ENCODE assay signal across 14 mouse cellular contexts in genomic region chr10:99168404-99168803, GRCm38 (mm10). TPM values are rescaled to one million over a fixed set of nuclear protein-coding genes. Genes with fewer than 3 reads are reported as not detected.
A peak's percentile ranks its signal among the peaks of the same experiment; 100 is the strongest.
DNase-seq lines count a peak whose midpoint lies in the region; ATAC-seq and TF ChIP-seq lines count a peak whose summit lies in the region.
"Had no signal": no experiment of that assay in that cellular context is flagged by ENCODE, and none has a peak within 500 bp of the region (broad histone marks: within the 10 kb centered on the region; RNA-seq: fewer than 3 reads in every experiment).

No protein-coding gene starts in this region.

- H3K9ac ChIP-seq in heart, adult 2 months (ENCODE audit: low read depth, low read length), result no peak overlapping the region
- H3K9ac ChIP-seq in heart, embryonic 11.5 days (ENCODE audit: low read depth, low read length), result no peak overlapping the region
- H3K9ac ChIP-seq in MEL (ENCODE audit: control insufficient read depth, low read depth, low read length, poor library complexity, severe bottlenecking), result no peak overlapping the region
- H3K9ac ChIP-seq: hindbrain, embryonic 14.5 days; limb, embryonic 12.5 days had no signal

- peak; percentile 30; the same call in 1 of the 2 replicates for TF ChIP-seq CTCF in heart, adult 2 months (IDR thresholded peaks at IDR 0.05)
- TF ChIP-seq CTCF in layer of hippocampus, adult 2 months (conservative IDR thresholded peaks at IDR 0.05), result peak; percentile 24
- TF ChIP-seq CTCF in MEL (IDR thresholded peaks at IDR 0.05 in 2 of 3, conservative IDR thresholded peaks at IDR 0.05 in 1 of 3; ENCODE audit: control insufficient read depth in 1 of 3, insufficient read depth in 1 of 3, low read depth in 2 of 3, low read length in 3 of 3, poor library complexity in 1 of 3, severe bottlenecking in 1 of 3), result peak in 2 of 3 experiments; percentile 22 to 24; a peak in 3 of 6 replicates

- H3K9me3 ChIP-seq in heart, embryonic 11.5 days (replicated peaks; ENCODE audit: control insufficient read depth, low read length), result no peaks in the 10 kb centered on the region
- H3K9me3 ChIP-seq in MEL (replicated peaks; ENCODE audit: insufficient read depth, low read length), result no peaks in the 10 kb centered on the region
- H3K9me3 ChIP-seq: limb, embryonic 12.5 days had no signal

- peaks cover 24% of the 10 kb centered on the region for H3K4me1 ChIP-seq in heart, adult 2 months (ENCODE audit: control insufficient read depth, insufficient read depth, low read length)
- peaks cover 14% of the 10 kb centered on the region for H3K4me1 ChIP-seq in heart, embryonic 11.5 days (ENCODE audit: control insufficient read depth, insufficient read depth, low read length)
- peaks cover 0 to 5% of the 10 kb centered on the region in 2 experiments; a peak in 1 of 4 replicates for H3K4me1 ChIP-seq in MEL (ENCODE audit: control insufficient read depth in 1 of 2, insufficient read depth in 2 of 2, low read length in 2 of 2)

- no peak overlapping the region for H3K4me2 ChIP-seq in heart, embryonic 11.5 days
- H3K4me2 ChIP-seq: hindbrain, embryonic 14.5 days; limb, embryonic 12.5 days had no signal

- no peaks in the 10 kb centered on the region for H3K27me3 ChIP-seq in heart, adult 2 months (ENCODE audit: control insufficient read depth, insufficient read depth, low read length)
- no peaks in the 10 kb centered on the region for H3K27me3 ChIP-seq in heart, embryonic 11.5 days (ENCODE audit: control insufficient read depth, insufficient read depth, low read length)
- no peaks in the 10 kb centered on the region; a peak in 1 of 4 replicates for H3K27me3 ChIP-seq in MEL (ENCODE audit: control insufficient read depth in 1 of 2, insufficient read depth in 2 of 2, low read length in 2 of 2)
- H3K27me3 ChIP-seq: CH12.LX; limb, embryonic 12.5 days had no signal

- no peak for ATAC-seq in heart, embryonic 11.5 days (replicated peaks; ENCODE audit: insufficient number of reproducible peaks, low FRiP score, low TSS enrichment)

- TF ChIP-seq EP300 in heart, adult 2 months (IDR thresholded peaks at IDR 0.05; ENCODE audit: insufficient read depth, low read depth, low read length), result no peak
- TF ChIP-seq EP300 in MEL (IDR thresholded peaks at IDR 0.05; ENCODE audit: low read depth in 1 of 2, low read length in 2 of 2), result no peak

- peak; percentile 19 to 33 for DNase-seq in heart, adult 2 months
- no peak for DNase-seq in layer of hippocampus, adult 2 months (ENCODE audit: low spot score in 2 of 2)
- DNase-seq in layer of hippocampus, adult 11-12 months (ENCODE audit: low spot score), result no peak
- no peak for DNase-seq in MEL (ENCODE audit: low read depth, low spot score)
- peak; percentile 51 to 73 for DNase-seq in kidney, postnatal 4 days
- no peak for DNase-seq in adrenal gland, adult 2 months
- no peak for DNase-seq in urinary bladder, adult 18-20 months (ENCODE audit: low spot score in 2 of 2)
- DNase-seq: gastrocnemius, postnatal 36 days; layer of hippocampus, adult 9-11 months had no signal

- no peak for TF ChIP-seq RAD21 in MEL (IDR thresholded peaks at IDR 0.05; ENCODE audit: low read depth, low read length)

- H3K4me3 ChIP-seq in heart, adult 2 months, result no peak overlapping the region
- no peak overlapping the region for H3K4me3 ChIP-seq in heart, embryonic 11.5 days (ENCODE audit: low read depth, low read length)
- H3K4me3 ChIP-seq in layer of hippocampus, adult 2 months, result no peak overlapping the region
- H3K4me3 ChIP-seq in MEL (ENCODE audit: control insufficient read depth in 1 of 2, insufficient read depth in 1 of 2, low read depth in 2 of 2, low read length in 2 of 2), result no peak overlapping the region
- H3K4me3 ChIP-seq: limb, embryonic 12.5 days had no signal

- H3K79me2 ChIP-seq in heart, adult 2 months (replicated peaks; ENCODE audit: control insufficient read depth, insufficient read depth, low read length), result no peaks in the 10 kb centered on the region
- no peaks in the 10 kb centered on the region for H3K79me2 ChIP-seq in MEL (ENCODE audit: control insufficient read depth, insufficient read depth, low read length, poor library complexity)

- TF ChIP-seq POLR2A in heart, adult 2 months (IDR thresholded peaks at IDR 0.05; ENCODE audit: insufficient read depth, low read depth, low read length), result no peak
- TF ChIP-seq POLR2A in MEL (IDR thresholded peaks at IDR 0.05; ENCODE audit: control insufficient read depth in 1 of 2, insufficient read depth in 1 of 2, low read depth in 1 of 2, low read length in 2 of 2, poor library complexity in 1 of 2), result no peak

- 51% methylated on average over 6 of the region's 6 CpGs for WGBS in heart, adult 2 months
- WGBS in heart, embryonic 11.5 days (ENCODE audit: insufficient replicate concordance), result 69% methylated on average over 6 of the region's 6 CpGs

- H3K27ac ChIP-seq in heart, adult 2 months, result no peak overlapping the region
- H3K27ac ChIP-seq in heart, embryonic 11.5 days (ENCODE audit: low read depth, low read length), result no peak overlapping the region
- no peak overlapping the region for H3K27ac ChIP-seq in layer of hippocampus, adult 2 months
- no peak overlapping the region for H3K27ac ChIP-seq in MEL (ENCODE audit: control insufficient read depth, low read depth, low read length)
- H3K27ac ChIP-seq: hindbrain, embryonic 14.5 days; limb, embryonic 12.5 days had no signal

- intact Hi-C loops in heart, adult 2 months (cut with DNase I), result loop anchor here (2.0 to 5.0 kb wide), 5 partner anchors 94 to 364 kb away; partner anchors contain the start of gene Dusp6

- peaks cover 9% of the 10 kb centered on the region for H3K36me3 ChIP-seq in heart, adult 2 months (ENCODE audit: control insufficient read depth, insufficient read depth, low read length)
- no peaks in the 10 kb centered on the region for H3K36me3 ChIP-seq in heart, embryonic 11.5 days (ENCODE audit: control insufficient read depth, insufficient read depth, low read length)
- peaks cover 0 to 2% of the 10 kb centered on the region in 2 experiments; a peak in 2 of 4 replicates for H3K36me3 ChIP-seq in MEL (ENCODE audit: control insufficient read depth in 1 of 2, insufficient read depth in 2 of 2, low read length in 2 of 2)
- H3K36me3 ChIP-seq: limb, embryonic 12.5 days had no signal

TF ChIP-seq in MEL, 35 proteins besides CTCF, POLR2A, EP300 and RAD21:
- TF ChIP-seq KAT2A (conservative IDR thresholded peaks at IDR 0.05; ENCODE audit: low read depth, low read length) (no peak), USF1 (IDR thresholded peaks at IDR 0.05; ENCODE audit: low read depth, low read length) (no peak)

RNA-seq across cellular contexts. Expression of gene Phxr2, which starts 42.3 kb away (rescaled TPM):
- not detected for total RNA-seq in heart, adult 2 months (2021)
- not detected in 2 replicates for polyA plus RNA-seq in heart, adult 2 months (2012; rRNA removed)
- not detected in 2 replicates for polyA plus RNA-seq in heart, embryonic 11.5 days (2014; fragmentation: Nextera tagmentation; extraction: Ambion mirVana)
- total RNA-seq in layer of hippocampus, adult 2 months (2021), result not detected
- total RNA-seq in MEL (2012; rRNA removed), result not detected in 2 replicates
- polyA plus RNA-seq in MEL (2012; ENCODE audit: insufficient read depth in 1 of 2, insufficient read length in 2 of 2, low read depth in 1 of 2, low replicate concordance in 2 of 2, missing spikeins in 1 of 2), result not detected
- not detected for total RNA-seq in adrenal gland, adult 2 months (2021)
- not detected in 2 replicates for polyA plus RNA-seq in adrenal gland, adult 2 months (2012; rRNA removed)
- total RNA-seq: CH12.LX; common myeloid progenitor, adult 5-6 weeks; gastrocnemius, postnatal 36 days had no signal
- polyA plus RNA-seq: hindbrain, embryonic 14.5 days had no signal

Comparison
In these comparisons a context has a peak if more than half of its experiments do, and no peak if none do; other contexts are left out.
1. DNase-seq: peak in heart, adult 2 months (2 of 2) and kidney, postnatal 4 days (2 of 2); none in layer of hippocampus, adult 2 months (0 of 2), layer of hippocampus, adult 11-12 months (single experiment), MEL (single experiment), adrenal gland, adult 2 months (single experiment) and urinary bladder, adult 18-20 months (0 of 2).
2. Peak in every context shown above with its lines, with median percentiles within 50 percentile points of each other: CTCF ChIP-seq.